Mouse (Mus musculus) C2C12 (cell line): Measurements from ENCODE around the gene Nck1. TPM values are rescaled to one million over a fixed set of nuclear protein-coding genes. Genes with fewer than 3 reads are reported as not detected.

ENCODE experiments used
- H3K27me3 ChIP-seq: one replicate; pipeline ENCODE4 v1.6.1; 2011; ENCODE audit not compliant: control insufficient read depth, insufficient read depth, insufficient read length
- H3K36me3 ChIP-seq: one replicate; pipeline ENCODE4 v1.6.1; 2011; ENCODE audit not compliant: control insufficient read depth, insufficient read depth
- H3K4me3 ChIP-seq: one replicate; pipeline ENCODE4 v1.5.1; 2011; ENCODE audit warnings: mild to moderate bottlenecking, control low read depth; ENCODE audit not compliant: poor library complexity, insufficient read depth, severe bottlenecking
- H3K79me2 ChIP-seq: one replicate; pipeline ENCODE4 v1.6.1; 2011; ENCODE audit not compliant: control insufficient read depth, insufficient read depth
- H3K79me3 ChIP-seq: one replicate; pipeline ENCODE4 v1.6.1; 2011; ENCODE audit warnings: low read depth, control low read depth
- H3ac ChIP-seq: one replicate; pipeline ENCODE3; 2011; ENCODE audit warnings: low read depth; ENCODE audit not compliant: control insufficient read depth, insufficient read length
- CEBPB ChIP-seq: IDR thresholded peaks from one replicate; pipeline ENCODE4 v1.6.1; 2011; ENCODE audit warnings: low read depth, mild to moderate bottlenecking, control low read depth, moderate library complexity
- CTCF ChIP-seq: IDR thresholded peaks from one replicate; pipeline ENCODE4 v1.5.1; 2011; ENCODE audit not compliant: control insufficient read depth, insufficient read depth, insufficient read length
- FOSL1 ChIP-seq: IDR thresholded peaks from one replicate; pipeline ENCODE4 v1.8.0; 2011; ENCODE audit warnings: mild to moderate bottlenecking, low read length; ENCODE audit not compliant: poor library complexity, insufficient read depth, severe bottlenecking
- MAX ChIP-seq: IDR thresholded peaks from one replicate; pipeline ENCODE4 v1.6.1; 2011; ENCODE audit warnings: mild to moderate bottlenecking, control low read depth
- MYOD1 ChIP-seq: IDR thresholded peaks from one replicate; pipeline ENCODE4 v1.6.1; 2011; ENCODE audit warnings: low read depth; ENCODE audit not compliant: control insufficient read depth, insufficient read length
- MYOG ChIP-seq: IDR thresholded peaks from one replicate; pipeline ENCODE4 v1.6.1; 2011; ENCODE audit not compliant: control insufficient read depth, insufficient read length; ENCODE audit errors: extremely low read depth
- USF1 ChIP-seq: IDR thresholded peaks from one replicate; pipeline ENCODE4 v1.6.1; 2011; ENCODE audit warnings: low read depth, mild to moderate bottlenecking, control low read depth, moderate library complexity
- polyA plus RNA-seq: library from polyadenylated mRNA; unstranded; fragments of >200 nt; fragmentation: generic; extraction: Trizol; gene quantifications from one replicate; pipeline ENCODE4 v1.2.1, GENCODE M21; 2012; ENCODE audit warnings: missing spikeins

Gene Nck1
- polyA plus RNA-seq, 1 experiment = 17.1 TPM

GRCm38 (mm10) chr9:100465988-100466387, 79.9 kb downstream of the Nck1 start:
- TF ChIP-seq USF1 = no peak
- TF ChIP-seq MYOG = no peak
- no peak for TF ChIP-seq MAX
- no peak for TF ChIP-seq CEBPB
- TF ChIP-seq FOSL1 = no peak
- TF ChIP-seq CTCF = no peak
- no peak for TF ChIP-seq MYOD1
- no peaks in the 10 kb centered on the region for H3K27me3 ChIP-seq
- H3K4me3 ChIP-seq = no peak overlapping the region
- no peaks in the 10 kb centered on the region for H3K79me2 ChIP-seq
- H3ac ChIP-seq = no peak overlapping the region
- no peaks in the 10 kb centered on the region for H3K36me3 ChIP-seq
- no peaks in the 10 kb centered on the region for H3K79me3 ChIP-seq

GRCm38 (mm10) chr9:100465380-100465779, 80.6 kb downstream of the Nck1 start:
- Histone ChIP-seq H3K27me3 (no peaks in the 10 kb centered on the region), H3K79me3 (no peaks in the 10 kb centered on the region), H3K79me2 (no peaks in the 10 kb centered on the region), H3ac (no peak overlapping the region), H3K36me3 (no peaks in the 10 kb centered on the region), H3K4me3 (no peak overlapping the region)
- TF ChIP-seq MYOG (no peak), USF1 (no peak), CTCF (no peak), FOSL1 (no peak)

- H3K4me3 ChIP-seq = no peak overlapping the region
- no peaks in the 10 kb centered on the region for H3K27me3 ChIP-seq
- no peak for TF ChIP-seq USF1
- TF ChIP-seq MYOD1 = no peak
- no peak for TF ChIP-seq MAX
- TF ChIP-seq MYOG = no peak
- no peak for TF ChIP-seq CEBPB
- TF ChIP-seq CTCF = no peak
- no peak for TF ChIP-seq FOSL1
- H3K79me3 ChIP-seq = no peaks in the 10 kb centered on the region
- H3K36me3 ChIP-seq = no peaks in the 10 kb centered on the region
- H3K79me2 ChIP-seq = no peaks in the 10 kb centered on the region
- H3ac ChIP-seq = no peak overlapping the region
Observed at GRCm38 (mm10) chr9:100463771-100464170, 82.2 kb downstream of the Nck1 start.

GRCm38 (mm10) chr9:100462098-100462497, 83.8 kb downstream of the Nck1 start:
- no peaks in the 10 kb centered on the region for H3K79me3 ChIP-seq
- H3K36me3 ChIP-seq = no peaks in the 10 kb centered on the region
- H3K27me3 ChIP-seq = no peaks in the 10 kb centered on the region
- H3K79me2 ChIP-seq = no peaks in the 10 kb centered on the region
- no peak for TF ChIP-seq MYOG
- TF ChIP-seq CTCF = no peak
- no peak for TF ChIP-seq MYOD1
- no peak for TF ChIP-seq MAX
- TF ChIP-seq FOSL1 = no peak
- TF ChIP-seq USF1 = no peak
- no peak for TF ChIP-seq CEBPB
- no peak overlapping the region for H3ac ChIP-seq
- H3K4me3 ChIP-seq = no peak overlapping the region

GRCm38 (mm10) chr9:100461671-100462070, 84.3 kb downstream of the Nck1 start:
- no peaks in the 10 kb centered on the region for H3K79me2 ChIP-seq
- no peaks in the 10 kb centered on the region for H3K36me3 ChIP-seq
- no peak overlapping the region for H3K4me3 ChIP-seq
- no peaks in the 10 kb centered on the region for H3K79me3 ChIP-seq
- H3ac ChIP-seq = no peak overlapping the region
- TF ChIP-seq FOSL1 (no peak), USF1 (no peak), MYOG (no peak), CEBPB (no peak), MYOD1 (no peak), CTCF (no peak), MAX (no peak)
- H3K27me3 ChIP-seq = no peaks in the 10 kb centered on the region

GRCm38 (mm10) chr9:100460203-100460602, 85.7 kb downstream of the Nck1 start:
- no peak for TF ChIP-seq CEBPB
- no peak for TF ChIP-seq FOSL1
- no peak for TF ChIP-seq MAX
- no peak for TF ChIP-seq MYOD1
- TF ChIP-seq USF1 = no peak
- no peak for TF ChIP-seq CTCF
- no peak for TF ChIP-seq MYOG
- H3K36me3 ChIP-seq = no peaks in the 10 kb centered on the region
- no peak overlapping the region for H3ac ChIP-seq
- no peaks in the 10 kb centered on the region for H3K27me3 ChIP-seq
- no peaks in the 10 kb centered on the region for H3K79me2 ChIP-seq
- no peak overlapping the region for H3K4me3 ChIP-seq
- H3K79me3 ChIP-seq = no peaks in the 10 kb centered on the region
